Mouse (Mus musculus) 416B (cell line): ENCODE results near the gene Enho.
"Not testable (repeated sequence)": the region's sequence is repeated elsewhere in the genome, so short reads cannot be mapped to it uniquely, and the experiment has no call there.

Experiments used
- DNase-seq: peaks from one replicate; pipeline ENCODE4 v3.0.0; 2011; ENCODE audit warnings: low read depth

Gene Enho

DNA sequence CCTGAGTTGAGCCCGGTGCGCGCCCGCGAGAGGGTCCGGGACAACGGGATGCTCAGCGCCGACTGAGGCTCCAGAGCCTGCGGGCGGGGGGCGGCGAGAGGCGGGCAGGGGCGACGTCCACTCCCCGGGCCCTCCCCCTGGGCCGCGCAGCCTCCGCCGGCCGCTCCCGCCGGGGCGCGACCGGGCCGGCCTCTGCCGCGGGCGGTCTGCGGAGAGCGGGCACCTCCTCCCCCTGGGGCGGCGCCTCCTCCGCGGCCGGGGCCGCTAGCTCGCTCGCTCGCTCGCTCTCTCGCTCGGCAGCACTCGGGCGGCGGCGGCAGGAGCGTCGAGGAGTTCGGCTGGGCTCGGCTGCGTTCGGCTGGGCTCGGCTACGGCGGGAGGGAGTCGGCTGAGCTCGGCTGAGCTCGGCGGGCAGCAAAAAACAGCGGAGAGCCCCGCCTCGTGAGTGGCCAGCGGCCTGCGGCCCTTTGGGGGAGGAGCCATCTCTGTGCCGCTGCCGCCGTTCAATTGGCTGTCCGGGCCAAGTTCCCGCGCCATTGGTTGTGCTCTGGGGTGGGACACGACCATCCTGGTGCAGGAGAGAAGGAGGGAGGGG, at the start of gene Enho:
TSS of gene Enho (minus strand) at position 412 of the 595 bp plus-strand sequence.
- peak; percentile 90 for DNase-seq

DNA sequence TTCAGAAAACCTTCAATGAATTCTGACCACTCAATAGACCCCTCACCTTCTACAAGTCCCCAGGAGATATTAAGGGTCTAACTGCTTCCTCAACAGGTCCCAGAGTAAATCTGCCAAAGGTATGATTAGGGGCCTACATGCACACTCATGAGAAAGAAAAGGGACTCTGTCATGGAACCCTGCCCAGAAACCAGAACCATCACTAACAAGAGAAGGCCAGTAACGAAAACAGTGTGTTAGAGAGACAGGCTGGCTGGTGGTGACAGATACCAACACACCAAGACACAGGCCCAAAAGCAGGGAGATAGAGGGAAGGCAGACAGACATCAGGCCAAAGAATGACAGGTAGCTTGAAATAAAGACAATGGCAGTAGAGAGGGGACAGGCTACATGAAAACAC, 48.4 kb upstream of the Enho start:
- not testable (repeated sequence) for DNase-seq

DNA sequence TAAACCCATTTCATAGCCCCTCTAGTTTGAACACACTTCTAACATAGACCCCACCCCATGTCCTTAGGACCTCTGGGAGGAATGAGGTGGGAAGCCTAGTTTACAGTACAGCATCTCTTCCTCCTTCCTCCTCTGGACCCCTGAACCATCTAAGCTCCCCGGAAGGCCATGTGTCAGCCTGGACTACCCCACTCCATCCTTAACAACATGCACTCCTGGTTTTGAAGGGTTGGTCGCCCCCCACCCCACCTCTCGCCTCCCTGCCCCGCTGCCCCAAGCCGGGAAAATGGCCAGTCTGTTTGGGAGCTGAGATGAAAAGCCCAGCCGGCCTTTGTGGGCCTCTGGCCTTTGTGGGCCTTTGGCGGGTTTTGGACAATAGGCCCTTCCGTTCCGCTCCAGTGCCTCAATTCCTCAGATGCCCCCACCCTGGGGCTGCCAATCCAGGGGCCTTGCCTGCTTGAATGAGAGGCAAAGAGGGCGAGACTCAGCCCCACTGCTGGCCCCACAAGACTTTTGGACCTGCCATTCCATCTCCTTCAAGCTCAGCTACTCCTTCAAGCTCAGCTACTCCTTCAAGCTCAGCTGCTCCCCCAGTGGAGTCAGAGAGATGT, 45.9 kb upstream of the Enho start:
- DNase-seq: not testable (repeated sequence)

GRCm38 (mm10) chr4:41684931-41685453, 44.9 kb upstream of the Enho start:
- DNase-seq: not testable (repeated sequence)

DNA sequence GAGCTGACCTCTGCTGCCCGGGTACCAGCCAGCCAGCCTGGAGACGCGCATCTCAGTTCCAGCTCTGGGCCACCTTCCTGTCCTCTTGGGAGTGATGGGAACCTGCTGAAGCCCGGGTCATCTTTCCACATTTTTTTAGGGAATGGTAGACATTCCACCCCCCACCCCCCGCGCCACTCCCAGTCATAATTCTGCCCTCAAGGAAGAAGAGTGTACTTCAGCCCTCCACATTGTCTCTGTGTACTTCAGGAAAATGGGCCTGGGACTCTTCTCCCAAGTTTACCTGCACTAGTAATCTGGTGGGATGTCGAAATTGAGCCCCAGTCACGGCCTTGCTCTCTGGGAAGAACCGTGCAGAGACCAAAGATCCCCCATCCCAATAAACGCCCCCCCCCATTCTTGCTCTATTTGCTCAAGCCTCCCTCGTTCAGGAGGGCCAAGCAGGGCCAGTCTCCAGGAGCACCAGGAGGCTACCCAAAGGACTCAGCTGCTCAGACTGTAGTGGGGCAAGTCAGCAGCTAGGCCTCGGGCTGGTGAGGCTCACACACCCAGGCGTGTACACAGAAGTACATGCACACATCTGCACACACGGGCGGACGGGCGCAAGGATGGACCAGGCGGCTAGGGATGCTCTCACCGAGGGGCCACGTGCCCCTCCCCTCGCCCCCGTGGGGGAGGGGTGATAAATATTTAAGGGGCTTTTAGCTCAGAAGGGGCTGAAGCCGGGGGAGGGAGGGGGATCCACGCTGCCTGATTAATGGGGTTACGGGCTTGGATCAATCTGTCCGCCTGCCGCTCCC, 44.2 kb upstream of the Enho start:
- DNase-seq: not testable (repeated sequence)

- DNase-seq: not testable (repeated sequence)
These were observed 43.2 kb upstream of the Enho start for GRCm38 (mm10) chr4:41683303-41683702.

DNA sequence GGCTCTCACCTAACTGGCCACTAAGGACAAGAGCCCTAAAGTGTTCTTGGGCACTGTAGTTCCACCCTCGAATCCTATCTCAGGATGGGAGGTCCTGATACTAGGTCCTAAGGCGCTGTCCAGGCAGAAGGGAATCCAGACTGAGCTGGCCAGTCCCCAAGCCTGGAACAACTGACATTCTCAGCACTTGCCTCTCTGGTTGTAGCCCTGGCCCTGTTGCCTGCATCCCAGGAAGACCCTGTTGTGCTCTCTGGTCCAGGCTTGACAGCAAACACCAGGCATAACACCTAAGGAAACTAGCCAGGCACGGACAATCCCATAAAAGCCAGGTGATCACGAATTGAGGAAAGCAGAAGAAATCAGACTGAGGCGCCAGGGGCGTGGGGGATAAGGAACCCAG, 42.7 kb upstream of the Enho start:
- DNase-seq: no peak

GRCm38 (mm10) chr4:41681947-41682346, 41.8 kb upstream of the Enho start:
- no peak for DNase-seq

- no peak for DNase-seq
These were observed 41.1 kb upstream of the Enho start for GRCm38 (mm10) chr4:41681176-41681575.

- DNase-seq: no peak
These were observed 39.2 kb upstream of the Enho start for GRCm38 (mm10) chr4:41679291-41679690.

- DNase-seq: no peak
These were observed 38.7 kb upstream of the Enho start for GRCm38 (mm10) chr4:41678863-41679262.

DNA sequence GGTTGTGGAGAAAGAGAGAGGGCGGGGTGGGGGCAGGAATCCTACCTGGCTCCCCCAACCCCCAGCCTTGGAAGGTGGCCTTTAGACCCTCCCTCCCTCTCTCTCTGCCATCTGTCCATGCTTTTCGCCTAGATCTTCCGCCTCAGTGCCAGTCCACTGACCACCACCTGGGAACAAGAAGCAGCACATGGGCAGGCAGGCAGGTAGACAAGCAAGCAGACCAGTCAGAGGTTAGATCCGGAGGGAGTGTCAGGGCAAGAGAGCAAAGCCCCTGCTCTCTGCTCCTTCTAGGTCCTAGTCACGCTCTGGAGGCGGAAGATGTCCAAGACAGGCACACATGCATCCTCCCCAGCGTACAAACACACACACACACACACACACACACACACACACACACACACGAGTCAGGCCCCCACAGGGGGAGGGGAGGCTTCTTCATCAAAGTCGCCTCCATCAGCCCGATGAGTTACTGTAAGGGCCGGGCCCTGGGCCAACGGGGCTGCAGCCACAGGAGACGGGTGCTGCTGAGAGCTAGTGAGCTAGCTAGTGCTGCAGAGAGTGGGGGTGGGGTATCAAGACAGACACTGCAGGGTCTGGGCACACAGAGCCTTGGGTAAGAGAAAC, 37.0 kb upstream of the Enho start:
- DNase-seq: no peak

DNA sequence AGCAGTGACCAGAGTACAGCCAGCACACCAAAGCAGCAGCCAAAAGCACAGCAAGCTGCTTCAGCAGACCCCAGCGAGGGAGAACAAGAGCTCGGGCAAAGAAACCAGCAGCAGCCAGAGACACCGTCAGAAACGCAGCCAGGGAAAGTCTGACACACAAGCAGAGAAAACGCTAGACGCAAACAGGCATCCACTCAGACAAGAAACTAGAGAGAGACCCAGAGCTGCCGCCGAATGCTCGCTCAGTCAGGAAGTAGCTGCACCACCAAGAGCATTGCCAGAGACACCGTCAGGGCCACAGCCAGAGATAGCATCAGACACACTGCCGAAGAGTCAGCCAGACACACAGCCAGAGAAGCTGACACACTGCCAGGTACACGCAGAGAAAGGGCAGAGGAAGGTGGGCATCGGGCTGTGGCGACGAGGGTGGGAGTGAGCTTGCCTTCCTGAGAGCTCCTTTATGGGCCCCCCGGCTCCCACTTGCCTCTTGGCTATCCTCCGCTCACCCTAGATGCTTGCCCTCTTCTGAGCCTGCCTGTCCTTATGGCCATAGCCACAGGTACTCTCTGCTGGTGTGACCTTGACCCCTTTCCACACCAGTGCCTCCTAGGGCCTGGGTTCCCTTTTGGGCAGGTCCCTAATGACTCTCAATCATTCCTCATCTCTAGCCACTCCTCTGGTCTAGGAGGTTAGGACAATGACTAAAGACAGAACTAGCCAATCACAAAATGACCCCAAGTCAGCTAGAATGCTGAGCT, 36.3 kb upstream of the Enho start:
- DNase-seq: no peak

- DNase-seq: no peak
These were observed 33.1 kb upstream of the Enho start for GRCm38 (mm10) chr4:41673186-41673585.

DNA sequence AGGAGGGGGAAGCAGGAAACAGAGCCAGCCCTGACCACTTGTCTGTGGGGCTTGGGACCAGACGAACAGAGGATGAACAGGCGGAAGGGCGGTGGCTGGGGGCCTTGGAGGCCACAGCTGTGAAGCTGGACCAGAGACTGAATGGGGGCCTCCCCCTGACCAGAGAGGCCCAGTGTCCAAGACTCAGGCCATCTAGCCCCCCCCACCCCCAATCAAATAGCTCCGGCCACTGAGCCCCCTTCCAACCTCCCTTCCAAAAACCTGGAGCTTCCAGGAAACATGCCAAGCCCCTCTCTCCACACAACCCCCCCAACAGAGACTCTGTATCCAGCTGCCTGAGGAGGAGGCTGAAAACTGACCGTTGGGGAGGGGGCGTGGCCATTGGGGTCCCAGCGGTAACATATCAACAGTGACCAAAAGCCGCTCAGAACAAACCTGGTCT, 32.4 kb upstream of the Enho start:
- no peak for DNase-seq

DNA sequence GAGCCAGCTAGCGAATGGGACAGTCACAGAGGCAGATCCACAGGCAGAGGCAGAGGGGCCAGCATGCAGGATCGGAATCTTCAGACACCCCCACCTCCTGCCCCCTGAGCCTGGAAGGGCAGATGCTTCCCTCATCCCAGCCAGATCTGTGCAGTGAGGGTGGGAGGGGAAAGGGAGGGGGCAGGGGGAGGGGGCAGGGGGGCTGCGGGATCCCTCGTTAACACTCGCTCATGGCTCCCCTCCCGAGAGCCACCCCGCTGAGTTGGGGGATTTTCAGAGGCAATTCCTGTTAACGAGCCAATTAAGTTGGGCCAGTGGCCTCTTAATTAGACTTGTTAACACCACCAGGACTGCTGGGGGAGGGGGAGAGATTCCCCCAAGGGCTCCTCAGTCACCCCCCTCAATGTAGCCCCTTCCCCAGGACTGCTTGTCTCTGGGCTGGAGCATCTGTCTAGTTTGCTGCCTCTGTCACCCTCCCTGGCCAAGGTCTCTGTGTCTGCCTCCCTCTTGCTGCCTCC, 31.9 kb upstream of the Enho start:
- DNase-seq: no peak

- DNase-seq: no peak
These were observed 31.4 kb upstream of the Enho start for GRCm38 (mm10) chr4:41671500-41671899.

DNA sequence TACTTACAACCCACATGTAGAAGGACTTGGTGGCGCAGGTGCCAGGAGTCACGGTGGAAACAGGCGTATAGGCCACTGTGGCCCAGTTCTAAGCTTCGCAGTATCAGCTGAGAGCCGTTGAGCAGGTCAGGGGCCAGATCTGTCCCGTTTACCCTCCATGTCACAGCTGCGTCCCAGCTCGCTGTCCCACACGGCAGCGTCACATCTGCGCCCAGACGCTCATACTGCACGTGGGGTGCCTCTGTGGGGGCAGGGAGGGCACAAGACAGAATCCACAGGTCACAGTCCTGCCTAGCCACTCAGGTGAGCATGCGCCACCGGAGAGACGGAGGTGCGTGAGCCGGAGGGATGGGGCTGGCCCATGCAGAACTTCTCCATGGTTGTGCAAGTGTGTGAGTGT, 30.7 kb upstream of the Enho start:
- no peak for DNase-seq

DNA sequence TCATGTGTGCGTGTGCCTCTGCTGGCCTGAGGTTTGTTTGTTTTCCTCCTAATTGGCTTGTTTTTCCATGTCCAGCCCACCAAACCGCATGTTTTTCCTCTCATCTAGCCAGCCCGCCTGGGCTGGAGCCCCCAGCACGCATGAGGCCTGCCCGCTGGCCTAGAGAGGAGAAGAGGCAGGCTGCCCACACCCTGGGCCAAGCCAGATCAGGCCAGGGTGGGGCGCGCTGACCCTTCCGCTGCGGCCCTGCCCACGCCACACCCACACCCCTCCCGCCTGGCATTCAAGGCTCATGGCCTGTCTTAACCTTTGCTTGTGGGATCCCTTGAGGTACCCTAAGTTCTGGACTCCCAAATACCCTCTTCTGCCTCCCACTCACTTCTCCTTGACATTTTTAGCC, 26.5 kb upstream of the Enho start:
- DNase-seq: no peak

DNA sequence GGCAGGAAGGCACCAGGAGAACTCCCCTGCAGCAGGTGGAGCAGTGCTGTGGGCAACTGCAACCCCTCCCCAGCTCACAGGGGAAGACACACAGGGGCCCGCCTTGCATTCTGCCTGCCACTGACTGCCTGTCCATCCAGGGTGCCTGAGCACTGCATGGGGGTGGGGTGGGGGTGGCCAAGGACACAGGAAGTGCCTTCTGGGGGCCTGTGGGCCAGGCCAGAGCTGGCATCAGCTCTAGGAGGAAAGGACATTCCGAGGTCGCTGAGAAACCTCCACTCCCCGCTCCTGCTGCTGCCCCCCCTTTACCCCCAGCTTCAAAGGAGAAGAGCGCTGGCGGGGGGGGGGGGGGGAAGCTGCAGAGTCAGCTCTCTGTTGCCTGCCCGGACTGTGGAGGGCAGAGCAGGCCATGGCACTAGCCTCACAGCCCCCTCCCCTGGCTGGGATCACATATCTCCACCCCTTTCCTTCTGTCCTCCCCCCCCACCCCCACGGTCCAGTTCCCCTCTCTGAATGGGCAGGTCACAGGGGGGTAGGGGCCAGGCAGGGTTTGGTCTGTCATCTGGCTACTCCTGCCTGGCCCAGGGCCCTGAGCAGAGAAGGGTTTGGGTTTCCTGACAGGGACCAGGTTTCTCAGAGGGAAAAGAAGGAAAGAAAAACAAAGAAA, 25.0 kb upstream of the Enho start:
- DNase-seq: no peak

DNA sequence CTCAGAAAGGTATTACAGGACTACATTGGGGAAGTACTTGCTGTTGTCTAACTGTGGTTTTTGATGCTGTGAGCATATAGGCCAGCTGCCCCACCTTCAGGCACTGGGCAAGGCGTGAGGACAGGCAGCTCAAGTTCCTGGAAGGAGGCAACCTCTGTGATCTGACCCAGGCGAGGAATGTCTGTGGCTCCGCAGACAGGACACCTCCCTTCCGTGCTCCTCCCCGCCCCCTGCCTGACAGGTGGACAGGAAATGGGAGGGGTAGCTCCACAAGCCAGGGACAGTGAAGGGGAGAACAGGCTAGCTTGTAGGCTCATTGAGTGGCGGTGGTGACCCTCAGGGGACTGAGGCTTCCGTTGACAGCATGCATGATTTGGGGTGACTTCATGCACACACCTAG, 24.4 kb upstream of the Enho start:
- DNase-seq: no peak
